Mouse (Mus musculus): ENCODE measurements around the gene Gata5. TPM values are rescaled to one million over a fixed set of nuclear protein-coding genes. Genes with fewer than 3 reads are reported as not detected.

Gene Gata5
- polyA plus RNA-seq, 1 experiment from 2014 or later, result 9.7 TPM

Other genes starting within 250 kb of the Gata5 start
- gene Hrh3, start 230.2 kb downstream of the Gata5 start, polyA plus RNA-seq (2014; fragmentation: Nextera tagmentation; extraction: Ambion mirVana), result not detected in 2 replicates
- 38.0 and 40.5 TPM in 2 replicates for gene Osbpl2, start 215.4 kb downstream of the Gata5 start, polyA plus RNA-seq (2014; fragmentation: Nextera tagmentation; extraction: Ambion mirVana)
- gene Adrm1, start 163.2 kb downstream of the Gata5 start, polyA plus RNA-seq (2014; fragmentation: Nextera tagmentation; extraction: Ambion mirVana), result 102 and 109 TPM in 2 replicates
- gene Lama5, start 108.8 kb downstream of the Gata5 start, polyA plus RNA-seq (2014; fragmentation: Nextera tagmentation; extraction: Ambion mirVana), result 30.5 and 32.7 TPM in 2 replicates
- 386 and 447 TPM in 2 replicates for gene Rps21, start 77.3 kb downstream of the Gata5 start, polyA plus RNA-seq (2014; fragmentation: Nextera tagmentation; extraction: Ambion mirVana)
- 15.1 and 16.1 TPM in 2 replicates for gene Cables2, start 61.2 kb downstream of the Gata5 start, polyA plus RNA-seq (2014; fragmentation: Nextera tagmentation; extraction: Ambion mirVana)
- not detected in 2 replicates for gene Rbbp8nl, start 44.8 kb downstream of the Gata5 start, polyA plus RNA-seq (2014; fragmentation: Nextera tagmentation; extraction: Ambion mirVana)
- gene Slco4a1, start 121.5 kb upstream of the Gata5 start, polyA plus RNA-seq (2014; fragmentation: Nextera tagmentation; extraction: Ambion mirVana), result 0.26 TPM in 2 replicates
- gene Ntsr1, start 165.3 kb upstream of the Gata5 start, polyA plus RNA-seq (2014; fragmentation: Nextera tagmentation; extraction: Ambion mirVana), result 1.6 and 2.6 TPM in 2 replicates
- 23.5 and 24.4 TPM in 2 replicates for gene Mrgbp, start 246.6 kb upstream of the Gata5 start, polyA plus RNA-seq (2014; fragmentation: Nextera tagmentation; extraction: Ambion mirVana)

All from heart, embryonic 14.5 days (tissue).